Comparison of ENCODE assay signal across 8 mouse cellular contexts in genomic region chr7:100591522-100591852, GRCm38 (mm10). TPM values are rescaled to one million over a fixed set of nuclear protein-coding genes. Genes with fewer than 3 reads are reported as not detected.
DNase-seq lines count a peak whose midpoint lies in the region; ATAC-seq and TF ChIP-seq lines count a peak whose summit lies in the region.

No protein-coding gene starts in this region.

- peak overlapping the region; percentile 67 for H3K4me3 ChIP-seq in kidney, embryonic 16.5 days (ENCODE audit: low read length)
- peak overlapping the region; percentile 44 for H3K4me3 ChIP-seq in embryonic facial prominence, embryonic 11.5 days (ENCODE audit: low read depth, low read length)
- peak overlapping the region; percentile 48 for H3K4me3 ChIP-seq in hindbrain, postnatal 0 days (ENCODE audit: low read length)
- peak overlapping the region; percentile 55 for H3K4me3 ChIP-seq in midbrain, embryonic 16.5 days (ENCODE audit: low read depth, low read length)

- 0 out of 2 replicates have a peak, but pooled peaks cover 3% of the 10 kb centered on the region for H3K4me1 ChIP-seq in kidney, embryonic 16.5 days (ENCODE audit: insufficient read depth, low read length)
- no peaks in the 10 kb centered on the region for H3K4me1 ChIP-seq in embryonic facial prominence, embryonic 11.5 days (ENCODE audit: control insufficient read depth, insufficient read depth, low read length)
- H3K4me1 ChIP-seq in hindbrain, postnatal 0 days (ENCODE audit: insufficient read depth, low read length): no peaks in the 10 kb centered on the region
- H3K4me1 ChIP-seq in midbrain, embryonic 16.5 days (ENCODE audit: control insufficient read depth, insufficient read depth, low read length): peaks cover 3% of the 10 kb centered on the region

- no peak for ATAC-seq in kidney, embryonic 16.5 days (ENCODE audit: low FRiP score, low TSS enrichment)
- ATAC-seq in embryonic facial prominence, embryonic 11.5 days (replicated peaks; ENCODE audit: insufficient number of reproducible peaks, low FRiP score, low TSS enrichment, low read depth): 0 out of 2 replicates have a peak, but pooled peaks have one; percentile 8
- ATAC-seq in hindbrain, postnatal 0 days: no peak
- ATAC-seq in midbrain, embryonic 16.5 days: no peak

- H3K36me3 ChIP-seq in kidney, embryonic 16.5 days (ENCODE audit: insufficient read depth, low read length): no peaks in the 10 kb centered on the region
- no peaks in the 10 kb centered on the region for H3K36me3 ChIP-seq in embryonic facial prominence, embryonic 11.5 days (replicated peaks; ENCODE audit: control insufficient read depth, insufficient read depth, low read depth, low read length)
- H3K36me3 ChIP-seq in hindbrain, postnatal 0 days (ENCODE audit: insufficient read depth, low read length): no peaks in the 10 kb centered on the region
- no peaks in the 10 kb centered on the region for H3K36me3 ChIP-seq in midbrain, embryonic 16.5 days (ENCODE audit: control insufficient read depth, insufficient read depth, low read length)

- no peaks in the 10 kb centered on the region for H3K9me3 ChIP-seq in kidney, embryonic 16.5 days (ENCODE audit: low read length)
- H3K9me3 ChIP-seq in embryonic facial prominence, embryonic 11.5 days (replicated peaks; ENCODE audit: control insufficient read depth, low read length): no peaks in the 10 kb centered on the region
- no peaks in the 10 kb centered on the region for H3K9me3 ChIP-seq in hindbrain, postnatal 0 days (ENCODE audit: low read length)
- no peaks in the 10 kb centered on the region for H3K9me3 ChIP-seq in midbrain, embryonic 16.5 days (replicated peaks; ENCODE audit: control insufficient read depth, low read length, poor library complexity, severe bottlenecking)

- H3K4me2 ChIP-seq in kidney, embryonic 16.5 days (replicated peaks; ENCODE audit: low read depth, low read length): peak overlapping the region; percentile 65
- H3K4me2 ChIP-seq in embryonic facial prominence, embryonic 11.5 days (ENCODE audit: low read depth, low read length): peak overlapping the region; percentile 61; the same call in 1 of the 2 replicates
- H3K4me2 ChIP-seq in hindbrain, postnatal 0 days (ENCODE audit: low read depth, low read length): peak overlapping the region; percentile 63
- peak overlapping the region; percentile 65 for H3K4me2 ChIP-seq in midbrain, embryonic 16.5 days (ENCODE audit: low read length)

- H3K9ac ChIP-seq in kidney, embryonic 16.5 days (replicated peaks; ENCODE audit: low read length): peak overlapping the region; percentile 75; the same call in 1 of the 2 replicates
- H3K9ac ChIP-seq in embryonic facial prominence, embryonic 11.5 days (replicated peaks; ENCODE audit: low read length): no peak overlapping the region; the same call in 1 of the 2 replicates
- peak overlapping the region; percentile 55 for H3K9ac ChIP-seq in hindbrain, postnatal 0 days (replicated peaks; ENCODE audit: low read length)
- peak overlapping the region; percentile 73 for H3K9ac ChIP-seq in midbrain, embryonic 16.5 days (ENCODE audit: low read depth, low read length)

- DNase-seq in kidney, adult 8-10 months: no peak
- no peak for DNase-seq in embryonic facial prominence, embryonic 11.5 days (ENCODE audit: low spot score)
- no peak for DNase-seq in hindbrain, postnatal 0 days (ENCODE audit: low spot score)
- no peak for DNase-seq in natural killer cell, adult 2 months (ENCODE audit: low spot score in 2 of 2)
- no peak for DNase-seq in spleen, postnatal 4 days (ENCODE audit: low spot score in 2 of 2)
- DNase-seq in cerebellum, adult 9-11 months: no peak

- no peak for TF ChIP-seq CTCF in hindbrain, postnatal 0 days (IDR thresholded peaks at IDR 0.05; ENCODE audit: low read depth)

- H3K27me3 ChIP-seq in kidney, embryonic 16.5 days (ENCODE audit: insufficient read depth, low read length): no peaks in the 10 kb centered on the region
- H3K27me3 ChIP-seq in embryonic facial prominence, embryonic 11.5 days (ENCODE audit: control insufficient read depth, insufficient read depth, low read length): no peaks in the 10 kb centered on the region
- H3K27me3 ChIP-seq in hindbrain, postnatal 0 days (ENCODE audit: insufficient read depth, low read length): no peaks in the 10 kb centered on the region
- no peaks in the 10 kb centered on the region for H3K27me3 ChIP-seq in midbrain, embryonic 16.5 days (ENCODE audit: control insufficient read depth, insufficient read depth, low read depth, low read length)

- H3K27ac ChIP-seq in kidney, embryonic 16.5 days (ENCODE audit: low read length): peak overlapping the region; percentile 95; the same call in 1 of the 2 replicates
- H3K27ac ChIP-seq in embryonic facial prominence, embryonic 11.5 days (replicated peaks; ENCODE audit: low read depth, low read length): no peak overlapping the region
- peak overlapping the region; percentile 84 for H3K27ac ChIP-seq in hindbrain, postnatal 0 days
- H3K27ac ChIP-seq in midbrain, embryonic 16.5 days (ENCODE audit: low read length): peak overlapping the region; percentile 93

- WGBS in kidney, embryonic 16.5 days: 8% methylated on average over 2 of the region's 2 CpGs
- 9% methylated on average over 2 of the region's 2 CpGs for WGBS in embryonic facial prominence, embryonic 11.5 days
- WGBS in hindbrain, postnatal 0 days: 1% methylated on average over 2 of the region's 2 CpGs
- 5% methylated on average over 2 of the region's 2 CpGs for WGBS in midbrain, embryonic 16.5 days

RNA-seq across cellular contexts. Expression of gene Rab6a, which starts 15.7 kb away (rescaled TPM):
- polyA plus RNA-seq in kidney, embryonic 16.5 days (2015; fragmentation: Nextera tagmentation; extraction: Ambion mirVana): 88.3 and 91.1 TPM in 2 replicates
- polyA plus RNA-seq in embryonic facial prominence, embryonic 11.5 days (2014; fragmentation: Nextera tagmentation; extraction: Ambion mirVana): 156 and 171 TPM in 2 replicates
- total RNA-seq in hindbrain, postnatal 0 days (2014; rRNA removed): 241 and 270 TPM in 2 replicates
- 323 and 336 TPM in 2 replicates for polyA plus RNA-seq in hindbrain, postnatal 0 days (2015; fragmentation: Nextera tagmentation; extraction: Ambion mirVana)
- 286 and 294 TPM in 2 replicates for polyA plus RNA-seq in midbrain, embryonic 16.5 days (2015; fragmentation: Nextera tagmentation; extraction: Ambion mirVana)

RNA-seq across cellular contexts. Expression of gene Mrpl48, which starts 16.6 kb away (rescaled TPM):
- polyA plus RNA-seq in kidney, embryonic 16.5 days (2015; fragmentation: Nextera tagmentation; extraction: Ambion mirVana): 81.5 and 82.3 TPM in 2 replicates
- 66.7 and 67.1 TPM in 2 replicates for polyA plus RNA-seq in embryonic facial prominence, embryonic 11.5 days (2014; fragmentation: Nextera tagmentation; extraction: Ambion mirVana)
- total RNA-seq in hindbrain, postnatal 0 days (2014; rRNA removed): 26.8 and 29.8 TPM in 2 replicates
- polyA plus RNA-seq in hindbrain, postnatal 0 days (2015; fragmentation: Nextera tagmentation; extraction: Ambion mirVana): 97.5 and 100 TPM in 2 replicates
- 89.4 and 94.0 TPM in 2 replicates for polyA plus RNA-seq in midbrain, embryonic 16.5 days (2015; fragmentation: Nextera tagmentation; extraction: Ambion mirVana)

RNA-seq across cellular contexts. Expression of gene Coa4, which starts 54.6 kb away (rescaled TPM):
- 23.4 and 26.3 TPM in 2 replicates for polyA plus RNA-seq in kidney, embryonic 16.5 days (2015; fragmentation: Nextera tagmentation; extraction: Ambion mirVana)
- polyA plus RNA-seq in embryonic facial prominence, embryonic 11.5 days (2014; fragmentation: Nextera tagmentation; extraction: Ambion mirVana): 15.5 and 19.5 TPM in 2 replicates
- total RNA-seq in hindbrain, postnatal 0 days (2014; rRNA removed): 2.8 and 7.6 TPM in 2 replicates
- polyA plus RNA-seq in hindbrain, postnatal 0 days (2015; fragmentation: Nextera tagmentation; extraction: Ambion mirVana): 4.9 and 6.2 TPM in 2 replicates
- polyA plus RNA-seq in midbrain, embryonic 16.5 days (2015; fragmentation: Nextera tagmentation; extraction: Ambion mirVana): 15.7 and 17.2 TPM in 2 replicates
